Mouse (Mus musculus) mouse trophoblast stem cell (cell line): Measurements from ENCODE around the gene Gm5741.

Experiments
- in situ Hi-C, 2 experiments: fragments of 300-500 bp; cut with MseI, MboI; formaldehyde crosslinking; loops; 2 replicates in 1 of 2; 3 replicates in 1 of 2; pipeline ENCODE4 v1.15.1; 2025

The Gm5741 gene

GRCm38 (mm10) chr8:85027922-85028321 lies 39.9 kb downstream of the Gm5741 start:
- in situ Hi-C loops: no loop called here

- in situ Hi-C loops: no loop called here
Observed at GRCm38 (mm10) chr8:85027516-85027855, 40.3 kb downstream of the Gm5741 start.

GRCm38 (mm10) chr8:85026670-85027515 lies 40.9 kb downstream of the Gm5741 start, which contains the start of gene Trir:
Trir (plus strand) TSS chr8:85026823.
- in situ Hi-C loops: no loop called here

DNA sequence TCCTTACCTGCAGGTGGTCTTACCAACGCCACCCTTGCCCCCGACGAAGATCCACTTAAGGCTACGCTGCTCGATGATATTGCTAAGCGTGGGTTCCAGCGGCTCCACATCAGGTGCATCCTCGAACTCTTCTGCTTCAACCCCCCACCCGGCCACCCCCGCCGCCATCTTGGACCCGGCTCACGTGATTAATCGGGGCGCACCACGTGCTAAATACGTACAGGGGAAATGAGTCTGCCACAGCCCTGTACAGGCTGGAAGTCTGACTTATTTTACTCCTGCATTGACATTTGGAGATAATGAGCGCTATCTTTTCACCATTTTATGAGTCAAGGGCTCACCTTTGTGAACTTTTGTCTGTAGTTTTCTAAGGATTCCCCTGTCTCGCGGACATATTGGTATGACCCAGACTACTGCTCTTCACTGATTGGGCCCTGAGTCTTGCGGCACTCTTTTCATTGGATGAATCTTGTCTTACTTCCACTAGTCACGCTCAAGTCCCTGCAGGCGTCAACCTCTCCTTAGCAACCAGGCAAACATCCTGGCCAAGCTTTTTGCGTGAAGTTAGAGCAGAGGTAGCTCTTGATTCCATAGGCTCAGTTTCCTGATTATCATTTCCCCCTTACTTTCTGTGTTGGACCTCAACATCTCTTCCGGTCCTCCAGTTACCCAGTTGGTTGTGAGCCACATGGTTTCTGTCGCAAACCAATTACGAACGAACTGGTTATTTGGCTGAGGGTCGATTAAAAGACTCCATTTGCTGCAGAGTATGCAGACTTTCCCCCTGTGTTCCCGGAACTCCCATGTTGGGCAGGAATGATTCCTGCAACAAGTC lies 42.5 kb downstream of the Gm5741 start, which contains the start of gene Asna1:
Gene Asna1 (minus strand): TSS at position 184 of the 835 bp plus-strand sequence.
- in situ Hi-C loops: no loop called here

- in situ Hi-C loops: no loop called here
Observed at GRCm38 (mm10) chr8:85023846-85024245, 43.9 kb downstream of the Gm5741 start.

- in situ Hi-C loops: no loop called here
Observed at GRCm38 (mm10) chr8:85021514-85022055, 46.2 kb downstream of the Gm5741 start.
